Mouse (Mus musculus) activated CD4-positive, CD25-positive, alpha-beta regulatory T cell, adult 4 months (primary cell): ENCODE results near the gene Ate1. TPM values are rescaled to one million over a fixed set of nuclear protein-coding genes. Genes with fewer than 3 reads are reported as not detected.
"Not testable (repeated sequence)": the region's sequence is repeated elsewhere in the genome, so short reads cannot be mapped to it uniquely, and the experiment has no call there.

Experiments
- ATAC-seq: one replicate; pipeline ENCODE4 v1.8.0; 2017
- polyA plus RNA-seq, 2 experiments: library from polyadenylated mRNA; unstranded; fragments of 100-300 nt; shearing (Covaris generic); gene quantifications; one replicate each; pipeline ENCODE4 v1.2.1; 2017

The Ate1 gene
- 10 to 100 TPM; 28.1 to 35.7 TPM for polyA plus RNA-seq

DNA sequence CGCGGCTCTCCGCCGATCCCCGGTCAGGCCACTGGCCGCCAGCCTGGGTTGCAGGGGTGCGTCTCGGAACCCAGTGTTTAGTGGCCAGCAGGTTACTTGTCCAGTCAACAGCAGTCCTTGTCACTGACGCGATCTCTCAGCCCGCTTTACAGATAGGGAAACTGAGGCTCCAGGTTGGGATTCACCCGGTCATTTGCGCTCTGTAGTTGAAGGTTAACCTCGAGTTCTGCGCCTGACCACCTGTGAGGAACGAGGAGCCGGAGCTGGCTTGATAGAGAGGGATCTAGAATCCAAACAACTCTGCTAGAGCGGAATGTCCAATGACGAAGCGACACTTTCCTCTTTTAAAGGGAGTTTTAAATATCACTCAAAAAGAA lies at the start of gene Ate1:
Ate1 (minus strand) TSS at position 321 of the 377 bp plus-strand sequence.
- ATAC-seq: no peak

DNA sequence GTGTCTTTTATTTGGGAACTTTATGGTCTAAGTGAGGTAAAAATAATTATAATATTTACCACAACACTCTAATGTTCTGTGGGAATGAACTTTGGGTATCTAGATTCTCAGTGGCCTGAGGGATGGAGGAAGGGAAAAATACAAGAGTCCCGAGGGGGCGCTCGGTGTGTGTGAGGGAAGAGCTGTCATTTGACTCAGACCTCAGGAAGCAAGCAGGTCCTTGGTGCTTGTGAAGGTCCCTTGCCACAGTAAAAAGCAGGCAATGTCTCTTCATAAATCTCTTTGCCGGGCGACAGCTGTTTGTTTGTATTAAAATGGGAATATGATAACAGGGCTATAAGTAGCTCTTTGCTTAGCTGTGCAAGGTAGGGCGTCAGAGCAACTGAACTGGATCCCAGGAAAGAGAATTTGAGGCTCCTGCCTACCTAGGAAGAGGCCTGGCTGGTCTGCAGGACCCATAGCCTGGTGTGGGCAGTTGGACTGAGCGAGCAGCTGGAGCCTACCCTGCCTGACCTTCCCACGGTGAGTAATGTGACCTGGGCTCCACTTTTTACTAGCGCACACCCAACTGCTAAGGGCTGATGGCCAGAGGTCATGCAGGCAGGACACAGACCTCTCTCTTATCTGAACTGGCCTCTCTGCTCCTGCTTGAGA lies 48.7 kb upstream of the Ate1 start:
- ATAC-seq: no peak

DNA sequence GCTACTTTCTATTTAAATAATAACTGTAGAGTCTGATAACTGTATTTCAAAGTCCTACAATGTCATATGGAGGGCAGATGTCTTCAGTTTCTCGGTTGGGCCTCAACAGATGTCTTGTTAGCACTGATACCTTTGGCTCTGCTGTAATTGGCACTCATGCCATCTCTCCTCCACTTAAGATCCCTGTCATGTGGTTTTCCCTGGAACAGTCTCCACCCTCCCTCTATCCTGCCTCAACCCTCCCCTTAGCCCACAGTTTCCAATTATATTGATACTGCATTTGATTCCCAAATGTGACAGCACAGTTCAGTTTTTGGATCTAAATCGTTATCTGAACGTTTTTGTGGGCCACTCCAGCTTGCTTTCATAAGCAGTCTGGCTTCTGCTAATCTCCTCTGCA lies 44.4 kb upstream of the Ate1 start:
- no peak for ATAC-seq

DNA sequence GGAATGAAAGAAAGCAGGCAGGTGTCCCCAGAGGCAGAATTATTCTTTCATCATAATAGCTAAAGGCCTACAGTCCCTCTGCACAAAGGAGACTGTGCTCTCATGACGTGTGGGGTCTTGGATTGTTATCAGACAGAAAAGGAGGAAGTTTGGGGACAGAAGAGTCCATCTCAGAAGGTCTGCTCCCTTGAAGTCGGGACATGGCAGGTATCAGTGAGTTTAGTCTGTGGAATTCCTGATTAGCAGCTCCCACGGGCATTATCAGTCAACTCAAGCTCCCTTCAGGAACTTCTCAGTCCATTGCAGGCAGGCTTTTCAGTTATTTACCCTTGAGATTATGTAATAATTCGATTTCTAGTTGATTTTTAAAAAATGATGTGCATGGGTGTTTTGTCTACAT lies 43.7 kb upstream of the Ate1 start:
- no peak for ATAC-seq

DNA sequence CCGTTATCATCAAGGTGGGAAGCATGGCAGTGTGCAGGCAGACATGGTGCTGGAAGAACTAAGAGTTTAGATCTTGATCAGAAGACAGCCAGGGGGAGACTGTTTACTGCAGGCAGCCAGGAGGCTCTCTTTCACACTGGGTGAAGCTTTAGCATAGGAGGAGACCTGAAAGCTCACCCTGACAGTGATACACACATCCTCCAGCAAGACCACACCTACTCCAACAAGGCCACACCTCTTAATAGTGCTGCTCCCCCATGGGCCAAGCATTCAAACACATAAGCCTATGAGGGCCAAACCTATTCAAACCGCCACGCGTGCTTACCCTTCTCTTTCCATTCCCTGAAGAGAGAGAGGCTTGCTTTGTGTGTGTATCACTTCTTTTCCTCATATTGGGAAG lies 43.1 kb upstream of the Ate1 start:
- no peak for ATAC-seq

DNA sequence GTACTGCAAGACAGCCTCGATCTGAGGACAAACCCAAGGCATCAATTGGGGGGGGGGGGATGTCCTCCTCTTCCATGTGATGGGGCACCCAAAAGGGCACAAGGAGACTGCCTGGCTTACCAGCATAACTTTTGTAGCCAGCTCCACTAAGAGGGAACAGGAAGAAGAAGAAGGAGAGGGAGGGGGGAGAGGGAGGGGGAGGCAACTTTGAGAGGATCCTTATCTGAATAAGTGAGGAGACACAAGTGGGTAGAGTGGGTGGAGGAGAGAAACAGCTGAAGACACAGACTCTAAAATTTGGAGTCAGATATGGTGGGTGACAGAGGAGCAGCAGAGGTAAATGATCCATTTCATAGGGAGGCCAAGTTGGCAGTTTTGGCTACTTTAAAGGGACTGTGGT lies 40.8 kb upstream of the Ate1 start:
- ATAC-seq: no peak

DNA sequence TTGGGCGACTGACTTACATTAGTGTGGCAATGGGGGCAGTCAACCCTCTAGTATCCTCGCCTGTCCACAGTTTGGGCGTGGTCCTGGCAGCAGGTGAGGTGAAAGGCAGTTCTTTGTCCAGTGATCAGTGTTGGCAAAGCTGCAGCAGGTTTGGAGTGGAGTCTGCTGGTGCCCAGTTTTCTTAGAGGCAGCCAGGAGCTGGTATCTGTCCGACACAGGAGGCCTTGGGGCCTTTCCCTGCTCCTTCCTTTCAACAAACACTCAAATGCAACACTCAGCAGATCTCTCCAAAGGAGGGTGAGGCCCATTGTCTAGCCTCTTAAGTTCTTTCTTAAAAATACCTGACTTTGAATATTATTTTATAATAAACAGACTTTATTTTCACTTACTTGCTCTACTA lies 38.4 kb upstream of the Ate1 start:
- no peak for ATAC-seq

DNA sequence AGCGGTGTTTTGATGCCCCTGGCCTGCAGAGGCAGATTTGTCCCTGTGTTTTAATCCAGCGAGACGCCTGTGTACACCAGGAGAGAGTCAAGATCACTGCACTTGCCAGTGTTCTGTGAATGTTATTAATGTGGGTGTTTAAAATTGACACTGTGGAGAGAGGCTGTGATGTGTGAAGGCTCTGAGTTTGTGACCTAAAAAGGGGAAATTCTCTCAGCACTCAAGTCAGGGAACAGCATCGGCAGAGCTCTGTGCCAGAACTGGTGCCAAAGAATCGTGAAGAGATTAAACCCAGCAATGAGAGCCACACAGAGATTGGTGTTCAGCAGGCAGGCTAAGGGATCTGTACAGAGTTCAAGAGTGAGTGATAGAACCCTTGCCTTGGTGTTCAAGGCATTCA lies 35.4 kb upstream of the Ate1 start:
- no peak for ATAC-seq

DNA sequence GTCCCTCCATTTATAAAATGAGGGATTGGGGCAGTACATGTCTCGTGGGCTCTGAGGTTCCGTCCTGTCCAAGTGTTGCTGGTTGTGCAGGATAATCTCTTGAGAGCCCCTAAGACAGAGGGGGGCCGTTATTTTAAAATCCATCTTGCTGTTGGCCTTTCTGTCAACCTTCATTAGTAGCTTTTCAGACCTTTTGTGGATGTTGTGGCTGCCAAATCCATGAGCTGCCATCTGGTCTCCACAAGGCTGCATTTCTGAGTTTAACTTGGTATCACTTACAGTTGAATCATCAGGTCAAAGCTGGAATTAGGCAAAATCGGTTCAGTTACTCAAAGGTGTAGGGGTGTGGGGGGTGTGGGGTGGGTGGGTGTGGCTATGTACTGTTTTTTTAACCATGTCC lies 33.2 kb upstream of the Ate1 start:
- no peak for ATAC-seq

DNA sequence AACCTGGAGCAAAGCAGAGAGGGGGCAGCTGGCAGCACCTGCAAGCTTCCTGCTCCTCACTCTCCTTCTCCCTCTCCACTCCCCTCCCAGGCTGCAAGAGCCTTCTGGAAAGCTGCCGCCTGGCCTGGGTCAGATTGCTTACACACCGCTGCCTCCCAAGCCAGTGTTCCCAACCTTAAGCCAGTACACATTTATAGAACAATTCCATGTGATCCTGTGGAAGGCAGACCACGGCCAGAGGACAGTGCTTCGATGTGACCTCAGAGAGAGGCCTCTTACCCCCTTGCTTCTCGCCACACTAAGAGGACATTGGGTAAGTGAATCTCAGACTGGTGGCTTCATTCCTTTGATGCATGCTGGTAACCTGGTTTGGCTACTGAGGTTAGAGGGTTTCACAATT lies 32.6 kb upstream of the Ate1 start:
- no peak for ATAC-seq

DNA sequence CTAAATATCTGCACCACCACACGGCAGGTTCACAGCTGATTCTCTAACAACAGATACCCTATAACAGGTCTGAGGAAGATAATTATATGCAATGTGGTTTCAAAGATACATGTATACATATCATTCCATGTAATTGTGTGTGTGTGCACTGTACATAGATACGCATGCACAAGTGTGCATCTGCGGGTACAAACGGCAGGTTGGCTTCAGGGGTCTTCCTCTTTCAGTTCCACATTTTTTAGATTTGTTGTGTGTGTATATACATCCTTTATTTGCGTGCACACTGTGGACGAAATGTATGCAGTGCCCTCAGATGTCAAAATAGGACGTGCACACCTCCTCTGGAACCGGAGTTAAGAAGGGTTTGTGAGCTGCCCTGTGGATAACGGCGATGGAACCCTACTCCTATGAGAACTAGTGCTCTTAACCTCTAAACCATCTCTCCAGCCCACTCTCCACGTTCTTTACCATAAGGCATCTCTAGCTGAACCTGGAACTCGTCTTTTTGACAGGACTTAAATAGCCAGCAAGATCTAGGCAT lies 27.5 kb upstream of the Ate1 start:
- ATAC-seq: no peak

DNA sequence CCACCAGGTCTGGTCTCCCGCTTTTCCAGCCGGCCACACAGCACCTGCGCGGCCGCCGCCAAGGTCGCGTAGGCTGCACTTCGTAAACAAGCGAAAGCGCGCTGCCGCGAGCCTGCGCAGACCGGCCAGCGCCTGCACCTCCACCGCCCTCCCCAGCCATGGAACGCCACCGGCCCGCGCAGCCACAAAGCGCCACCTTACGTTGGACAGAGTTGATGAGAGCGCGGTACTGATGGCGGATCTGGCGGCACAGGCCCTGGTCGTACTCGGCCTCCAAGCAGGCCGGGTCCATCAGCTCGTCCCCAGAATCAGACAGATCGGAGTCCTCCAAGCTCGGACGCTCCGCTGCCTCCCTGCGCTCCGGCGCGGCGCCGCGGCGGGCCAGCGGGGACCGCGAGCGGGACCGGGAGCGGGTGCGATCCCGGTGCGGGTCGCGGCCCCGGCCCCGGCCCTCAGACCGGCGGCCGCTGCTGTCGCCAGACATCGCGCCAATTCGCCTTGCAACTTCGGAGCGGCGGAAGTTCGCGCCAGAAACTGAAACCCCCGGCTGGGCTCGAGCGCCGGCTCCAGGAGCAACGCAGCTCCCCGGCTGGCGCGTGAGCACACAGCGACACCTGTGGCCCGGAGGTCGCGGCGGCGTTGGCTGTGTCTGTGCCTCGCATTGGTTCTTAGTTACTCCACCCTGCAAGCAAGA lies 26.8 kb upstream of the Ate1 start:
- peak; percentile 93 for ATAC-seq

DNA sequence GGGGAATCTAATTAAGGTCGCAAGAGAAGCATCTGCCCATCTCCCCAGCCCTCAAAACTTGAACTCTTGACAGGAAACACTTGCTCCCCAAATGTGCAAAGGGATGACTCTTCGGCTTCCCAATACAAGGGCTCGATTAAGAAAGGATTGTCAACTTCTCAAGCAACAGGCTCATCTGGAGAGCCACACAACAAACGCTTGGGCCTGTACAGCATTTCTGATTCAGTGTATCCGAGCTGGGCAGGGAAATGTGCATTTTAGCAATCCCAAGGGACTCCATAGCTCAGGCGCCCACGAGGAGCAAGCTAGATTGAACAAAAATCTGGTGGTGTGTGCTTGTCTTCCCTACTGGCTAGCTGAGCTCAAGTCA lies 26.2 kb upstream of the Ate1 start:
- ATAC-seq: peak; percentile 3

DNA sequence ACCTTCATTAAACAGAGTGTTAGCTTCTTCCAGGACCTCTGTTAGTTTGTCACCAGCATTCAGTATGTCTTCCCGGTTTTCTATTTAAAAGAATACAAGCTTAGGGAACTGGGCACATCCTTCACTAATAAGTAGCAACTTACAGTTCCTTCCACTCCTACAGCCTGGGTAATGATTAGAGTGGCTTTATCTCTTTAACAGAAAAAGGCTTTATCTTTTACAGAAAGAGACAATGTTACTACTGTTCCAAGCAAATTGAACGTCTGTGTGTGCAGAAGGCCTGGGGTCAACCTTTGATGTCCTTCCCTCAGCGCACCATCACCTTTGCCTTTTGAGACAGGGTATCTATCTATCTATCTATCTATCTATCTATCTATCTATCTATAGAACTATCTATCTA lies 25.7 kb upstream of the Ate1 start:
- ATAC-seq: no peak

DNA sequence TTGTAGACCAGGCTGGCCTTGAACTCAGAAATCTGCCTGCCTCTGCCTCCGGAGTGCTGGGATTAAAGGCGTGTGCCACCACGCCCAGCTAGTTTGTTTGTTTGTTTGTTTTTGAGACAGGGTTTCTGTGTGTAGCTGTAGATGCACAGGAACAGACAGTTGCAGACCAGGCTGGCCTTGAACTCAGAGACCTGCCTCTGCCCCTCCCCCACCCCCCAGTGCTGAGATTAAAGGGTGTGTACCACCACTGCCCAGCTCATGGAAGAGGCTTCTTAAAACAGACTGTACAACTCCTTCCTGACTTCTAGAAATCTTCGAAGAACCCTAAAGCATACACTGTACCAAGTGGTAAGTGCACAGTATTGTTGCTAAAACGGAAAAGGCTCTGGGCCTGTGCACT lies 25.2 kb upstream of the Ate1 start:
- no peak for ATAC-seq

DNA sequence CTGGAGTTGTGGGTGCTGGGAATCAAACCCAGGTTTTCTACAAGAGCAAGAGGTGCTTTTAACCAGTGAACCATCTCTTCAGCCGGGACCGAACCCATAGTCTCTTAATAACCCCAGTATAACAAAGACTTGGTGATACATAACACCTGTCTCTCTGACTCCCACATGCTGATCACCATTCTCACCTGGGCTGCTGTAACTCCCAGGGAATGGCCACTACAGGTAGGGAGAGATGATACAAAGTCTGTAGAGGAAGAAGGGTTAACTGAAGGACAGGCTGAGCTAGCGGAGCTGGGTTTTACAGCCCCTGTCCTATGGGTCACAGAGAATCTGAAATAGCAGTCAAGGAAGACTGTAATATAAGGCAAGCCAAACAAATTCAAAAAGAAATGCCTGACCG lies 23.0 kb upstream of the Ate1 start:
- no peak for ATAC-seq

DNA sequence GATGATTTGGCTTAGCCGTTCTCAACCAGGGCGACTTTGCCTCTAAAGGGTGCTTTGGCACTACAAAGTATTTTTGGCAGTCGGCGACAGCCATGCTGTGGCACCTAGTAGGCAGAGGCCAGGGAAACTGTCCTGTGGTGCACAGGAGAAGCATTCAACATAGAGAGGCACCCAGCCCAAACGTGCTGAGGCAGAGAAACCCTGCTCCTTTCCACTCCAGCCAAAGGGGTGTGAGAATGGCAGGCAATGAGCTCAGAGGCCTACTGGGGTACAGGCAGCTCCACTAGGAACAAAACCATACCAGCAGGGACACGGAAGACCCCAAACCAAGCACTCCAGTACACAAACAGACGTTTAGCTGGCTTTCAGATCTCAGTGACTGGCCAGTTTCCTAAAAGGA lies 20.0 kb upstream of the Ate1 start:
- no peak for ATAC-seq

DNA sequence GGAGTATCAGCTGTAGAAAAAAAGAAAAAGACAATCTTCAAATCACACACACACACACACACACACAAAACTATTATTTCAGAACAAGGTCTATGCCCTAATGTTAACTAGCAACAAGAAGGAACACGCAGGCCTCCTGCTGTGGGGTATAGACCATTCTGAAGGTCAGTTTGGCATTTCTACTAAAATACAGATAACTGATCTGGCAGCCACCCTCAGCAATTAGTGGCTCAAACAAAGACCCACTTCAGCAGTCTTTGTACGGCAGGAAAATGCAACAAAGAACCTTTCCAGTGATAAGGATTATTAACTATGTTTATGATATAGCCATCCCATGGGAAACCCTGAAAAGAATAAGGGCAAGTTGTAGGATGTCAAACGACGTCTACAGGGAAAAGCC lies 16.9 kb upstream of the Ate1 start:
- ATAC-seq: no peak

DNA sequence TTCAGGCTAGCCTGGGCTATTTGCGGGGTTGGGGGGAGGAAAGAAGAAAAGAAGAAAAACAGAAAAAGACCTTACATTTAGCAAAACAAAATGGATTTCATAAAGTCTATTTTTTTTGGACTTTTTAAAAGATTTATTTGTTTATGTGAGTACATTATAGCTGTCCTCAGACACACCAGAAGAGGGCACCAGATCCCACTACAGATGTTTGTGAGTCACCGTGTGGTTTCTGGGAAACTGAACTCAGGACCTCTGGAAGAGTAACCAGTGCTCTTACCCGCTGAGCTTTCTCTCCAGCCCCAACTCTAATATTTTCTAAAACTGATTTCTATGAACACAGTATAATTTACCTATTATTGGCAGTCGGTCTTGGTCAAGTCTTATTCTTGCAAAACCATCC lies 15.0 kb upstream of the Ate1 start:
- no peak for ATAC-seq

DNA sequence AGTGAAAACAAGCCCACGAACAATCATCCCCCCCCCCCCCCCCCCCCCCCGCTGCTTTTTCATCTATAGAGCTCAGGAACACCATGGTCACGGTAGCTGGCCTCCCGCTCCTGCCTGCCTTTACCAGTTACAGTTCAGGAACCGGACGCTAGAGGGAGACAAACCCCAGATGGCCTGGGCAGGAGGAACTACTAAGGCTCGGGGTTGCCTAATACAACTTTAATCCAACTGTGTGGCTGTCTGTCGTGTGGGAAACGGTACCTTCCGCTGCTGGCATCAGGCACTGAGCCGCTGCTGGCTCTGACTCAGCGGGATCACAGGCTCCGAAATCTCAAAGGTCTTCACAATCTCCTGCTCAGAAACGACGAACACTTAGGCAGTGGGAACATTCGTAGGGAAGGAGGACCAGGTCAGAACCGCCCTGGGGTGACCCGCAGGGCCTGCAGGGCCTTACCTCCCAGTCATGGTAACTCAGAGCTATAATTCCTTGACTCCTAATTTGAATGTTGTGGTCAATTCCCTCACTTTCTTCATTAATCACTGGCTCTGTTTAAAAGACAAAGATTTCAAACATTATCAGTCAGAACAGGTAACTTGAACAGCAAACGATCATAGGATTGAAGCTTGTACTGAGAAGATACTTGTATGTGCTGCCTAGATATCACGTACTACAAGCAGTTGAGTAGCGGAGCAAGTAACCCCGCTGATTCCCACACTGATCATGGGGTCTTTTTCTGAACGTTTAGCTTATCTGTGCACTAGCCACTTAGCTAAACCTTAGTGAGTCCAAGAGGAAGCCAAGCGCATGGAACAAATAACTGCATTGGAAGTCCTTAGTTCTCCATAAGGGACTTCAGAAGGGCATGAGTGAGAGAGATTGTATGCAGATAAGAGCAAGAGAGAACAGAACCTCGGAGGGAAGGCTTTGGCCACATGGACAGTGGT lies 13.4 kb upstream of the Ate1 start:
- peak; percentile 98 for ATAC-seq

DNA sequence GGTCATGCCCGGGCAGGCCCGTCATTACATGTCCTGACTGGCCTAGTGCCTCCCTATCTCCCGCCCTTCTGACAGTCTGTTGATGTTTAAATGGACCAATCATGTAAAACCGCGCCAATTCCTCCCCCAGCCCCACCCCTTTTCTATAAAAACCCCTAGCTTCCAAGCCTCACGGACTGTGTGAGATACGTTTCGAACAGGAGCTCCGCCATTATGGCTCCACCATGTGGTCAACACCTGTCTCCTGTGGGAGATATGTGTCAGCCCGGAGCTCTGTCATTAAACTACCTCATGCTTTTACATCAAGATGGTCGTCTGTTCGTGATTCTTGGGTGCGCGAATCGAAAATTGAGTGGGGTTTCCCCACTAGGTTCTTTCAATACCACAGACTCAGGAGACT lies 11.0 kb upstream of the Ate1 start:
- ATAC-seq: not testable (repeated sequence)

DNA sequence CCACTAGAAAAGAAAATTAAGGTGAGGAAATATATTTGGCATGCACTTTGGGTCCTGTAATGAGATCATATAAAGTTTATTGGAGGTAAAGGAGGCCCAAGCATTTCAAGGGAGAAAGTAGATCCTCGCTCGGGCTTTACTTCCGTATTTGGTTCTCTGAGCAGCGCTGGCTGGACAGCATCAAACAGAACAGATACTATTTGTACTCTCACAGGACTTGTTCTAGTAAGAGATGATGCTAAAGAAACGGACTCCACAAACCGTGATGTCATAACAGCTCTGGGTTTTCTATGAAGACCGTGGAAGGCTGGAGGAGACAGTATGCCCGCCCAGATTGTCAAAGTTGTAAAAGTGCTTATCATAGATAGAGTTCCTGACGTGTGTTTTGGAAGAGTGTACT lies 7.1 kb upstream of the Ate1 start:
- no peak for ATAC-seq

DNA sequence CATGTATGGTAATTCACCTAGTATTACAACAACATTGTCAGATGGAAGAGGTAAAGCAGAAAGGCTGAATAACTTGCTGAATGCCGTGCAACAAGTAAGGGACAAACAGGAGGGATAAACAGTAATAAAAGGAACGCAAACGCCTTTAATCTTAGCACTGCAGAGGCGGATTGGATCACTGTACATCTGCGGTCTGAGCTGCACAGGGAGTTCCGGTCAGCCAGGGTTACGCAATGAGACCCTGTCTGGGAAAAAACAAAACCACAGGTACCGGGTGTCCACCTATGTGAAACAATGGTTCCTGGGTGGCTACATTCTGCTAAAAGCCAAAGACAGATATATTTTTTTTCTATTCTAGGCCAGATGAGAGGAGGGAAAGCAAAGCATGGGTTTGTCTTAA lies 3.3 kb upstream of the Ate1 start:
- no peak for ATAC-seq
